Mouse (Mus musculus) kidney, postnatal 4 days (tissue): ENCODE data around the gene Dlx3.
A peak's percentile ranks its signal among the peaks of the same experiment; 100 is the strongest.

Experiments used
- DNase-seq, 2 experiments: peaks; one replicate each; pipeline ENCODE4 v3.0.0; 2021; ENCODE audit warnings: mixed read lengths in 2 of 2

Gene Dlx3

GRCm38 (mm10) chr11:95119990-95120632 is at the start of gene Dlx3:
Dlx3 (plus strand) TSS chr11:95120119.
- DNase-seq: peak; percentile 75 to 81

DNA sequence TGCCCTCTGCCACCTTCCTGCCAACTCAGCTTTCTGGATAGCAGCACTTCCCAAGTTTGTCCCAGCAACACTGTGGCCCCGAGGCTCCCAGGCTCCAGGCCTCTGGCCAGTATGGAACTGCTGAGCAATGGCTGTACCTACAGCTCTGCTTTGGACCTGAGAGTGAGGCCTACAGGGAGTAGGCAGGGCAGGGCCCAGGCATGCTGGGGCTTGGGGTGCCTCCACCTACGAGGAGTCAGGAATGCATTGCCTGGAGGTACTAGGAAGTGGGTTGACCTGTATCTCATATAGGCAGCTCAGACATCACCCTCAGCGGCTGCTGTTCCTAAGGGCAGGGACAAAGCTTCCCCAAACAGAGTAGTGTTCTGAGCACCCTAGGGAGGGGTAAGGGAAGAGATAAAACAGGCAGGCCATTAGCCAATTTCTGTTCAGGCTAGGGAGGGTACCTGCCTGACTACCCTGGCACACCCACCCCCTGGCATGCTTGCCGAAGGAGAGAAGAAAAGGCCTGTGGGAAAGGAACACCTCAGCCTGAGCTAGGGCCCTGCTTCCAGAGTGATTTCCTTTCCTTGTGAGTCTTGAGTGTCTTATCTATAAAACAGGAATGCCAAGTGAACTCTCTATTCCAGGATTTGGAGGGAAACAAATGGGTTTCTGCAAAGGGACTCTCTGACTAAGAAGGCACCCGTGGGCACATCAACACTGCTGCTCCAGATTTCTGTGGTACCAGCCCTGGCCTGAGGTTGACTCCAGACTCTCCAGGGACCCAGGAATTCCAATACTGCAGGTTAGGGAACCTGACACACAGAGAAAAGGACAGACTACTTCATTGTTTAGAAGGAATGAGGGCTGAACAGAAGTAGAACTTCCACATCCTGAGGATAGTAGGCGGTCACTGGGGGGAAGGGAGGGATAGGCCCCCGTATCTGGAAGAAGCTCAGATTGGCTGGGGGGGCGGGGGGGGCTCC is 49.5 kb upstream of the Dlx3 start:
- no peak for DNase-seq

DNA sequence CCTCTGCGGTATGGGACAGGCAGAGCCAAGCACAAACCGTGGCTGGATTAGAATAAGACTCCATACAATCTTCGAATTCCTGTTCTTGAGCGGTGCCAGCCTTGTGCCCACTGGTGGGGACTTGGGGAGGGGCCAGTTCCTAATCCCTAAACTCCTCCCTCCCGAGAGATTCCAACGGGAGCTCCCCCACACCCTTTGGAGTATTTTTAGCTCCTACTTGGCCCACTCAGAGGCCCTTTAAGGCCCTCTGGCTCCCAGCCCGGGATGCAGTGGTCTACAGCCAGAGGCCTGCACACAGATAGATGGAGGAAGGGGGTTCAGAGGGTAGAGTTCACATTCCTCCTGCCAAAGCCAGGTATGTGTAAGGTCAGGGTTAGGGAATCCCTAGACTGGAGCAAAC is 48.7 kb upstream of the Dlx3 start:
- DNase-seq: peak; percentile 74 to 82

DNA sequence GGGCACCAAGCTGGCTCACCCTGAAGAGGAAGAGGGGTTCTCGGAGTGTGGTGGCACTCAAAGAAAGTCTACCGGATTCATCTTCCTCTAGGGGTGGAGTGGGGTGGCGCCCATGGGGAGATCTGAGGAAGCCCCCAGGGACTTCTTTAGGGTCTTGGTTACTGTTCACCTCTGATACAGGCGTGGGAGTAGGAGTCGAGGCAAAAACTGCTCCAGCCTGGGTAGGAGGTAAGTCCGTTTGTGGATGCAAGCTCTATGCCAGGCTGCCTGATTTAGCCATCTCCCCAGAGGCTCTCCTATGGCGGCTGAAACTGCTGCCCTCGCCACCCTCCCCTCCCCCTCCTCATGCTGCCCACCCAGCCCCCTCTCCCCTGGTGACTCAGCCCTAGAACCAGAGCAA is 47.8 kb upstream of the Dlx3 start:
- no peak for DNase-seq

- peak in 1 of 2 experiments; percentile 38 for DNase-seq
Observed at GRCm38 (mm10) chr11:95072804-95073203, 47.1 kb upstream of the Dlx3 start.

GRCm38 (mm10) chr11:95073835-95074234 is 46.1 kb upstream of the Dlx3 start:
- peak; percentile 54 to 58 for DNase-seq

DNA sequence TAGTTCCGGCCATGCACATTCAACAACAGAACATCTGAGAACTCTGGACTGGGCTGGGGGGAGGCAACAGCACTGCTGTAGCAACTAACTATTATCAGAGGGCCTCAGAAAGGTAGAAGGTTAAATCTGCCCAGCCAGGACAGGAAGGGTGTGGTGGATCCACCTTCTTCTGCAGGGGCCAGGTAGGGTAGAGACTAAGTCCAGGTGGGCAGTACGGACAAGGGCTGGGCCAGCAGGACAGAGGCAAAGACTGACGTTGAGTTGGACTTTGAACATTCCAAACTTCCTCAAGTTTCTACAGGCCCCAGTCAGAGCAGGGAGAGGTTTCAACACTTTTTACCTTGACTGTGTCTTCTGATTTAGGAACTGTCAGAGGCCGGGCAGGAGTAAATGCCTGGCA is 45.2 kb upstream of the Dlx3 start:
- DNase-seq: no peak

DNA sequence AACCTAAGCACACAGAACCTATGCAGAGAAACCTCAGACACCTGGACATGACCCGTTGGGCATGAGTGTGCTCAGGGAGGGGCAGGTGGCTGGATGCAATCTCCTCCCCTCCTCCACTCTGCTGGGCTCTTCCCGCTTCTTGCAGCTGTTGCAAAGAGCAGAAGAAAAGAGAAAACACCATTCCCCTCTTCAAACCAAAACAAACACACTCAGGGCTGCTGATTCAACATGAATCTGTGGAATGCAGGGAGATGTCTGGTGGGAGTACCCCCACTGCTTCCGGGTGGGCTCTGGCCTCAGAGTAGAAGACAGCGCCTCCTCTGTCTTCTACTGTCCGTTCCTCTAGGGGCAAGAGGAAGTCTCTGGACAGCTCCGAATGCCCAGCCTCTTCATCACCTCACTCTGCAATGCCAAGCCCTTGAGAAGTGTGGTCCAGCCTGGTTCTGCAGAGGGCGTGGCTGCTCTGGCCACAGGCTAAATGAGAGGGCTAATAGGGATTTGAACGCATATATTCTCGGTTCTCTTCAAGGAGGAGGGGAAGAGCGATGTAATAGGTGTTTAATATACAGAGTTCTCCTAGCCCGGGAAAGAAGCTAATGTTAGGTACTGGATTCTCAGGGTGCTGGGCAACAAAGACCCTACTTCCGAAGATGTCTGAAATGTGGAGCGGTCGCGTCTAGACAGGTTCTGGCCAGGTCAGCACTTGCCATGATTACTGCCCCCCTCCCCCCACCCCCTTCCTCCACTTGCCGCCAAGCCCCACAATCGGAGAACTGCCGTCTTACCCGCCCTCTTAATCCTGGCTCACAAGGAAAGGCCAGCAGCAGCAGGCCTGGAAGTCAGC is 44.5 kb upstream of the Dlx3 start:
- DNase-seq: peak; percentile 57 to 72

DNA sequence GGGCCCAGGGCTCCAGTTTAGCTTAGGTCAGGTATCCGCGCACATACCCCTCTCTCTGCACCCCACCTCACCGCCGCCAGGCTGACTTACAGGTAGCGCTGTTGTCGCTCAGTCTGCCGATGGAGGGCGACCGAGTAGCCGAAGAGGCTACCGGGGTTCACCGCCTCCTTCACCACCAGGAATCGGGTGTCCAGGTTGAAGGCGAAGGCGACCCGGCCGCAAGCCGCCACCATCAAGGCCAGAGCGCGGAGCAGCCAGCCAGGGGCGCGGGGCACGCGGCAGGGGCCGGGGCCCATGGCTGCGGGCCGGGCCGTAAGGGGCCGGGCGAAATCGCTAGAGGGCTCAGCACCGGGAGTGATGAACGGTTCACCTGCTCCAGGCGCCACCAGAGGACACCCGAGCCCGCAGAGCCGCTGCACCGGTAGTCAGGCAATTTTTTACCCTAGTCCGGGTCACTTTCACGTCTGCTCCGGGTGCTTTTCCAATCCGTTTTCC is 43.8 kb upstream of the Dlx3 start:
- peak; percentile 73 to 84 for DNase-seq

GRCm38 (mm10) chr11:95076536-95077111 is 43.3 kb upstream of the Dlx3 start, which contains the start of gene Itga3:
Itga3 (minus strand) TSS chr11:95076801.
- DNase-seq: peak; percentile 83 to 90

GRCm38 (mm10) chr11:95077956-95078355 is 42.0 kb upstream of the Dlx3 start:
- no peak for DNase-seq

GRCm38 (mm10) chr11:95079256-95079875 is 40.6 kb upstream of the Dlx3 start:
- peak; percentile 68 to 76 for DNase-seq

DNA sequence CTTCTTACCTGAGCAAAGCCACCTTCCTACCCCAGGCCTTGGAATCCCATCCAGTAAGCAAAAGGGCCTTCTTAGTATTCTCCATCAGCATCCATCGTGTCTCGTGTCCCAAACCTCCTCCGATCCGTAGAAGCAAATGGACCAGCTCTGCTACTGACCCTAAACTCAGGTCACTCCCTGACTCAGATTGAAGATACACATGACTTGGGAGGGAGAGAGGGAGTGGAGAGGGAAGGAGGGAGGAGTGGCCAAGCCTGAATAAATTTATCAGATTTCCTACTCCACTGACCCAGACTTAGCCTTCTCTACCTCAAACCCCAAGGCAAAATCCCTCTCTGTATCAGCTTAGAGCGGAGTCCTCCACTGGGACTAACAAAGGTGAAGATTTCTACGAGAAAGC is 39.1 kb upstream of the Dlx3 start:
- DNase-seq: no peak

GRCm38 (mm10) chr11:95082896-95083295 is 37.0 kb upstream of the Dlx3 start:
- DNase-seq: no peak

- DNase-seq: no peak
Observed at GRCm38 (mm10) chr11:95084175-95084574, 35.7 kb upstream of the Dlx3 start.

- DNase-seq: no peak
Observed at GRCm38 (mm10) chr11:95084811-95085382, 35.0 kb upstream of the Dlx3 start.

GRCm38 (mm10) chr11:95085710-95086109 is 34.2 kb upstream of the Dlx3 start:
- DNase-seq: no peak

GRCm38 (mm10) chr11:95086229-95086628 is 33.7 kb upstream of the Dlx3 start:
- no peak for DNase-seq

- DNase-seq: peak in 1 of 2 experiments; percentile 44
Observed at GRCm38 (mm10) chr11:95087301-95088228, 32.4 kb upstream of the Dlx3 start.

GRCm38 (mm10) chr11:95088286-95088685 is 31.6 kb upstream of the Dlx3 start:
- DNase-seq: no peak
